Mouse (Mus musculus): Measurements from ENCODE around the gene Fam178b. TPM values are rescaled to one million over a fixed set of nuclear protein-coding genes. Genes with fewer than 3 reads are reported as not detected.

The Fam178b gene
- total and polyA plus RNA-seq, 2 experiments from 2014 or later, result 0.41 TPM; not detected in 1

- H3K9me3 ChIP-seq (ENCODE audit: low read length), result no peaks in the 10 kb centered on the region
- no peak overlapping the region for H3K9ac ChIP-seq (replicated peaks; ENCODE audit: low read length)
- no peak overlapping the region for H3K4me2 ChIP-seq (ENCODE audit: low read depth, low read length)
- no peak overlapping the region for H3K4me3 ChIP-seq (ENCODE audit: low read length)
- H3K4me1 ChIP-seq (ENCODE audit: insufficient read depth, low read length), result peaks cover 16% of the 10 kb centered on the region
- no peak for ATAC-seq
- no peak for TF ChIP-seq CTCF (IDR thresholded peaks at IDR 0.05; ENCODE audit: low read depth)
- no peaks in the 10 kb centered on the region for H3K27me3 ChIP-seq (ENCODE audit: insufficient read depth, low read length)
- no peak for DNase-seq (ENCODE audit: low spot score)
- no peaks in the 10 kb centered on the region for H3K36me3 ChIP-seq (ENCODE audit: insufficient read depth, low read length)
- H3K27ac ChIP-seq, result no peak overlapping the region
- 61% methylated on average over 6 of the region's 6 CpGs for WGBS
Measured at GRCm38 (mm10) chr1:36575347-36575746, 107.6 kb downstream of the Fam178b start.

DNA sequence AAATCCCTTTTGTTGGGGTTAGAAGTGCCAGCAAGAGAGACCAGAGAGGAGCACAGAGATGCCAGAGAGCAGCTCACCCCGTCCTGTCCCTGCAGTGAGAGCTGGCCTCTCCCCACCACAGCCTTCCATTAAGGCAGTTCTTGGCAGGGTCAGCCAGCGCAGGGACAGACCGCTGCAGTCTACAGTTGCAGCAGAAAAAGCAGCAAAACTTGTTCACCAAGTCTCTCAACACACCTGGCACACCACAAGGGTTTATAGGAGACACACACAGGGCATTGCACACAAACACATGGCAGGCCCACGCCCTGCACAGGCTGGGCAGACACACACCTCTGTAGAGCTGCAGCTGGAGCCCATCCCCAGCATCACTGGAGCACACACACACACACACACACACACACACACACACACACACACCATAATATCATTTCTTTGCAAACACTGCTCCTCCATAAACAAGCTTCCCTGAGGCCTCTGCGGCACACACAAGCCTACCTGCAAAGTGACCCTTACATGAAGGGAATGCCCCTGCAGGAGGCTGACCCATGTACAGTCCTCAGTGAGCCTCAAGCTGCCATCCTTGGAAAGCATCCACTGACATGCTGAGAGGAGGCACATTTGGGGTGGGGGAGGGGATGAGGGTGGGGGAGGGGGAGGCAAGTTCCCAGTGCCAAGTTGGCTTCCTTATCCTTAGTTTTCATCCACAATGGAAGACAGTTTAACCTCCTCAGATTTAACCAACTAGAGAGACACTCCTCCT, 108.6 kb downstream of the Fam178b start:
- DNase-seq (ENCODE audit: low spot score) (no peak), ATAC-seq (no peak)
- no peak for TF ChIP-seq CTCF (IDR thresholded peaks at IDR 0.05; ENCODE audit: low read depth)
- Histone ChIP-seq H3K27ac (no peak overlapping the region; the same call in 1 of the 2 replicates), H3K4me3 (ENCODE audit: low read length) (no peak overlapping the region), H3K9ac (replicated peaks; ENCODE audit: low read length) (no peak overlapping the region), H3K9me3 (ENCODE audit: low read length) (no peaks in the 10 kb centered on the region), H3K27me3 (ENCODE audit: insufficient read depth, low read length) (no peaks in the 10 kb centered on the region), H3K4me2 (ENCODE audit: low read depth, low read length) (no peak overlapping the region), H3K36me3 (ENCODE audit: insufficient read depth, low read length) (no peaks in the 10 kb centered on the region), H3K4me1 (ENCODE audit: insufficient read depth, low read length) (peaks cover 11% of the 10 kb centered on the region; the same call in 1 of the 2 replicates)
- 67% methylated on average over 5 of the region's 5 CpGs for WGBS

DNA sequence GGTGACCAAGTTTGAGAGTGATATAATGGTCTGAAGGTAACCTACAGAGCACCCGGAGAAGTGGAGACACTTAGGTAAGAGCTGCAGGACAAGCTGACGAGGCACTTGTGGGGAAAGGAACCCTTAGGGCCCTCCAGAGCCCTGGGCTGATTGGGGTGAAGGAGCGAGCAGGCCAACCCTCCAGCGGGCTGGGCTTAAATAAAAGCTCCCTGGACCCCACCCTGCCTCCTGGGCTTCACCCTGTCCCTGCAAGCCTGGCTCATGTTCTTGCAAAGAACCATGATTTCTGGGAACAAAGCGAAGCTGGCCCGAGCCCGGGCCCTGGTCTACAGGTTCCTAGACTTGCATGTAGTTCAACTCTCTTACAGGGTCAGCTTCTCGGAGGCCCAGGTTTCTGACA, 109.5 kb downstream of the Fam178b start:
- no peak overlapping the region for H3K27ac ChIP-seq
- H3K4me3 ChIP-seq (ENCODE audit: low read length), result no peak overlapping the region
- ATAC-seq (no peak), DNase-seq (ENCODE audit: low spot score) (no peak)
- 86% methylated on average over 8 of the region's 8 CpGs for WGBS
- H3K36me3 ChIP-seq (ENCODE audit: insufficient read depth, low read length), result no peaks in the 10 kb centered on the region
- no peak overlapping the region for H3K9ac ChIP-seq (replicated peaks; ENCODE audit: low read length)
- H3K4me2 ChIP-seq (ENCODE audit: low read depth, low read length), result no peak overlapping the region
- H3K4me1 ChIP-seq (ENCODE audit: insufficient read depth, low read length), result peaks cover 11% of the 10 kb centered on the region; the same call in 1 of the 2 replicates
- H3K9me3 ChIP-seq (ENCODE audit: low read length), result no peaks in the 10 kb centered on the region
- TF ChIP-seq CTCF (IDR thresholded peaks at IDR 0.05; ENCODE audit: low read depth), result no peak
- H3K27me3 ChIP-seq (ENCODE audit: insufficient read depth, low read length), result no peaks in the 10 kb centered on the region

DNA sequence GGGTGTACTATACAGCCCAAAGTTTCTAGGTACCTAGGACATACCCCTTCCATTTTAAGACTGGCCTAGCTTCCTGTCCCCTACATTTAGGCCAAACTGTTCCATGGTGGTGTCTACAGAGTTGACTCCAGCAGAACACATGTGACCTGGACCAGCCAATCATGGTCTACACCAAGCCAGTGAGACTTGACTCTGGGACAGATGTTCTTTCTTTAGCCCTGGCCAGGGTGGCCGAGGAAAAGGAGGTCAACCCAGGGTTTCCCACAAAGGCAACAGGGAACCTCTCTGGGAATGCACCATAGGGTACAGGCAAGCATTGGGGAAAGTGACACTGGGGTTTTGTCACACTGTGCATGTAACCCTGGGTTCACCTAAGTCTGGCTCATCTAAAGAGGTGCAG, 110.3 kb downstream of the Fam178b start:
- 78% methylated on average over 1 of the region's 1 CpGs for WGBS
- no peak for DNase-seq (ENCODE audit: low spot score)
- no peaks in the 10 kb centered on the region for H3K36me3 ChIP-seq (ENCODE audit: insufficient read depth, low read length)
- no peak overlapping the region for H3K4me3 ChIP-seq (ENCODE audit: low read length)
- no peak for ATAC-seq
- H3K27me3 ChIP-seq (ENCODE audit: insufficient read depth, low read length), result no peaks in the 10 kb centered on the region
- H3K4me2 ChIP-seq (ENCODE audit: low read depth, low read length), result no peak overlapping the region
- TF ChIP-seq CTCF (IDR thresholded peaks at IDR 0.05; ENCODE audit: low read depth), result no peak
- H3K27ac ChIP-seq, result no peak overlapping the region
- peaks cover 11% of the 10 kb centered on the region; the same call in 1 of the 2 replicates for H3K4me1 ChIP-seq (ENCODE audit: insufficient read depth, low read length)
- H3K9ac ChIP-seq (replicated peaks; ENCODE audit: low read length), result no peak overlapping the region
- H3K9me3 ChIP-seq (ENCODE audit: low read length), result no peaks in the 10 kb centered on the region

DNA sequence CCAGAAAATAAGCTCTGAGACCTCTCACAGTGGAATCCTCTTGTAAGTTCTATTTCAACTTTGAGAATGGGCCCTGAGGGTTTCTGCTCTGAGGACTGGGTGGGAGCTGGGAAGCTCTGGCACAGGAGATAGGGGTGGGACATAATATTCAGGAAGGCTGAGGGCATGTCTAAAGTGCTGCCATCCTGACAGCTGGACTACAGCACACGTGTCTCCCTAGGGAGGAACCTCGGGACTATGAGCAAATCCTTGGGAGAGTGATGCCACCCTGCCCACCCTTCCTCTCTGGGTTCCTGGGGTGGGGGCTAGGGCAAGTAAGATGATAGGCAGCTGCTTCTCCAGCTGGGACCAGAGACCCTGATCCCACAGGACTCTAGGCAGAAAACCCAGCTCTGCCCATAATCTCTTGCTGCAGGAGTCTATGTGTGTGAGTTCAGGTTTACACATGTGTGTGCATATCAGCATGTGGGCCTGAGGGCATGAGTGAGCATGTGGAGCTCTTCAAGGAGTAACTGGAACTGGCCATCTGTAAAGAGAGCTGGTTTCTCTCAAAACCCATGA, 110.8 kb downstream of the Fam178b start:
- no peak for TF ChIP-seq CTCF (IDR thresholded peaks at IDR 0.05; ENCODE audit: low read depth)
- Histone ChIP-seq H3K4me1 (ENCODE audit: insufficient read depth, low read length) (peaks cover 11% of the 10 kb centered on the region; the same call in 1 of the 2 replicates), H3K27ac (0 out of 2 replicates have a peak overlapping the region, but pooled peaks have one; percentile 26), H3K27me3 (ENCODE audit: insufficient read depth, low read length) (no peaks in the 10 kb centered on the region), H3K4me3 (ENCODE audit: low read length) (no peak overlapping the region), H3K9me3 (ENCODE audit: low read length) (no peaks in the 10 kb centered on the region), H3K4me2 (ENCODE audit: low read depth, low read length) (no peak overlapping the region), H3K36me3 (ENCODE audit: insufficient read depth, low read length) (no peaks in the 10 kb centered on the region), H3K9ac (replicated peaks; ENCODE audit: low read length) (no peak overlapping the region)
- ATAC-seq (no peak), DNase-seq (ENCODE audit: low spot score) (no peak)
- WGBS, result 55% methylated on average over 2 of the region's 2 CpGs

DNA sequence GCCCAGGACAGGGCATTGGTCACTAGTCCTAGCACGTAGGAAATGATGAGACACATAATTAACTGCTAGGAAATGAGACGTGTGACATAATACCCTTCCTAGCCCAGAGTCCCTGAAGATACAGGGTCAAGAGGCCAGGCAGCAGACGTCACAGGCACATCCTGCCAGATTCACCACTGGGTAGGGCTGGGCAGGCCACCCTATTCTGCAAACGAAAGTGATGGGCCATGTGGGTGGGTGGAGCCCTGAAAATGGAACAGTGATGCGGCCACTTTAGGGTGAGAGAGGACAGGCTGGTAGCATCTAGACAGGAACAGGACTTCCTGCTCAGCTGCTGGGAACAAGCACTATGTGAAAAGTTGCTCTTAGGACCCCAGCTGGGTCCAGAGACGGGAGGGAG, 111.4 kb downstream of the Fam178b start:
- Histone ChIP-seq H3K27ac (no peak overlapping the region), H3K9me3 (ENCODE audit: low read length) (no peaks in the 10 kb centered on the region), H3K9ac (replicated peaks; ENCODE audit: low read length) (no peak overlapping the region), H3K27me3 (ENCODE audit: insufficient read depth, low read length) (no peaks in the 10 kb centered on the region), H3K4me1 (ENCODE audit: insufficient read depth, low read length) (peaks cover 11% of the 10 kb centered on the region; the same call in 1 of the 2 replicates), H3K4me2 (ENCODE audit: low read depth, low read length) (no peak overlapping the region), H3K36me3 (ENCODE audit: insufficient read depth, low read length) (no peaks in the 10 kb centered on the region), H3K4me3 (ENCODE audit: low read length) (no peak overlapping the region)
- TF ChIP-seq CTCF (IDR thresholded peaks at IDR 0.05; ENCODE audit: low read depth), result no peak
- no peak for DNase-seq (ENCODE audit: low spot score)
- 53% methylated on average over 6 of the region's 6 CpGs for WGBS
- ATAC-seq, result peak; percentile 17; the same call in 1 of the 2 replicates

DNA sequence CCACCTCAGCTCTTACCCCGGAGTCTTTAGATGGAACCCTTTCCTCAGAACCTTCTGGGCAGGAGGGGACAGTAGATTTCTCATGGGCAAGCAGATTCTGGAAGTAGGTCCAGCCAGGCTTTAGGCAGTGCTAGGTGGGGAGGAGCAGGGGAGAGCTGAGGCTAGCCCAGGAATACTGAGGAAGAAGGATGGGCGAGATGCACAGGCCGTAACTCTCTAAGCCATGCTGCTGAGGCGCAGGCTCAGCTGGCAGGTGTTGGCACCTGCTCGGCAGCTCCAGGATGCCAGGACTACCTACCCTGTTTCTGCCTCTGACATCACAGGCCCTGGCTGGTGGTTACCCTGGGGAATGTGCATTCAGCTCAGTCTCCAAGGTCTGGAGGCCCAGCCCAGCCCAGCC, 112.7 kb downstream of the Fam178b start:
- Histone ChIP-seq H3K9ac (replicated peaks; ENCODE audit: low read length) (no peak overlapping the region), H3K27me3 (ENCODE audit: insufficient read depth, low read length) (no peaks in the 10 kb centered on the region), H3K4me2 (ENCODE audit: low read depth, low read length) (no peak overlapping the region), H3K9me3 (ENCODE audit: low read length) (no peaks in the 10 kb centered on the region), H3K4me3 (ENCODE audit: low read length) (no peak overlapping the region), H3K27ac (no peak overlapping the region), H3K4me1 (ENCODE audit: insufficient read depth, low read length) (peaks cover 9% of the 10 kb centered on the region; the same call in 1 of the 2 replicates), H3K36me3 (ENCODE audit: insufficient read depth, low read length) (no peaks in the 10 kb centered on the region)
- TF ChIP-seq CTCF (IDR thresholded peaks at IDR 0.05; ENCODE audit: low read depth), result no peak
- WGBS, result 91% methylated on average over 5 of the region's 5 CpGs
- ATAC-seq (no peak), DNase-seq (ENCODE audit: low spot score) (no peak)
